Mouse (Mus musculus) adrenal gland, postnatal 36 days (tissue): ENCODE measurements around the gene Asz1. TPM values are rescaled to one million over a fixed set of nuclear protein-coding genes. Genes with fewer than 3 reads are reported as not detected.

ENCODE experiments used
- DNase-seq, 2 experiments: peaks; one replicate each; pipeline ENCODE4 v3.0.0; 2021; ENCODE audit warnings: mixed read lengths in 1 of 2
- total RNA-seq, 2 experiments: library from RNA; stranded (reverse); gene quantifications; 2 replicates each; pipeline ENCODE4 v1.2.3; 2021

The Asz1 gene
- total RNA-seq, 2 experiments from 2014 or later = not detected

- no peak for DNase-seq
Measured at GRCm38 (mm10) chr6:18007356-18007755, 101.5 kb downstream of the Asz1 start.

GRCm38 (mm10) chr6:18002065-18002464 lies 106.8 kb downstream of the Asz1 start:
- no peak for DNase-seq

Other genes with a start within 250 kb of the Asz1 start
- under 1 TPM; 0.26 to 0.43 TPM for gene Wnt2, start 78.5 kb downstream of the Asz1 start, total RNA-seq
- gene Cftr, start 61.6 kb upstream of the Asz1 start, total RNA-seq = under 1 TPM; 0.13 to 0.23 TPM